Mouse (Mus musculus) CH12.LX (cell line): ENCODE data around the gene Thg1l. TPM values are rescaled to one million over a fixed set of nuclear protein-coding genes. Genes with fewer than 3 reads are reported as not detected.

Source experiments
- DNase-seq: peaks from one replicate; pipeline ENCODE4 v3.0.0-alpha.2; 2013; ENCODE audit errors: extremely low read depth
- H3K27ac ChIP-seq: 2 replicates; pipeline ENCODE4 v1.5.1; 2012; ENCODE audit warnings: low read depth, mild to moderate bottlenecking, control low read depth, moderate library complexity; ENCODE audit not compliant: insufficient read depth
- H3K27me3 ChIP-seq: replicated peaks from 2 replicates; pipeline ENCODE3; 2012; ENCODE audit warnings: inconsistent platforms
- H3K36me3 ChIP-seq, 2 experiments: replicated peaks in 1 of 2; 2 replicates each; pipeline versions ENCODE3 to v1.6.1; 2012; ENCODE audit warnings: inconsistent platforms in 1 of 2, low read length in 1 of 2, mild to moderate bottlenecking in 1 of 2, mixed read lengths in 1 of 2, moderate library complexity in 1 of 2; ENCODE audit not compliant: control insufficient read depth in 1 of 2, insufficient read depth in 1 of 2
- H3K4me1 ChIP-seq, 2 experiments: 2 replicates each; pipeline ENCODE4 v1.6.1; 2012; ENCODE audit warnings: inconsistent platforms in 1 of 2, moderate library complexity in 1 of 2; ENCODE audit not compliant: insufficient read depth in 2 of 2, control insufficient read depth in 1 of 2
- H3K4me2 ChIP-seq: 2 replicates; pipeline ENCODE4 v1.6.1; 2012; ENCODE audit warnings: low read depth, mild to moderate bottlenecking, control low read depth; ENCODE audit not compliant: poor library complexity, insufficient read depth, severe bottlenecking
- H3K4me3 ChIP-seq, 3 experiments: fragments of 150-350 bp in 1 of 3; sonication (generic) in 1 of 3; replicated peaks in 1 of 3; 2 replicates each; pipeline versions ENCODE3 to v1.5.1; 2011 to 2012; ENCODE audit warnings: low read depth in 2 of 3, low read length in 2 of 3, mild to moderate bottlenecking in 2 of 3, moderate library complexity in 2 of 3, control low read depth in 1 of 3, improper control_type of control experiment in 1 of 3, inconsistent platforms in 1 of 3, mixed read lengths in 1 of 3; ENCODE audit not compliant: poor library complexity in 1 of 3
- H3K79me2 ChIP-seq: replicated peaks from 2 replicates; pipeline ENCODE4 v1.6.1; 2012; ENCODE audit warnings: mild to moderate bottlenecking, moderate library complexity; ENCODE audit not compliant: control insufficient read depth, poor library complexity, insufficient read depth, severe bottlenecking; ENCODE audit errors: extremely low read depth
- H3K9ac ChIP-seq: 2 replicates; pipeline ENCODE4 v1.6.1; 2012; ENCODE audit warnings: low read depth, mild to moderate bottlenecking, control low read depth, moderate library complexity; ENCODE audit not compliant: insufficient read depth
- H3K9me3 ChIP-seq: replicated peaks from 2 replicates; pipeline ENCODE3; 2012; ENCODE audit warnings: low read length, inconsistent platforms, mixed read lengths
- BHLHE40 ChIP-seq: IDR thresholded peaks from 2 replicates; pipeline ENCODE4 v1.6.1; 2011; ENCODE audit warnings: mild to moderate bottlenecking, low read depth, low read length, improper control_type of control experiment
- CHD1 ChIP-seq: IDR thresholded peaks from 2 replicates; pipeline ENCODE4 v1.6.1; 2012; ENCODE audit warnings: low read depth, low read length, improper control_type of control experiment, inconsistent platforms
- CHD2 ChIP-seq: IDR thresholded peaks from 2 replicates; pipeline ENCODE4 v1.6.1; 2011; ENCODE audit warnings: low read length, improper control_type of control experiment
- E2F4 ChIP-seq: IDR thresholded peaks from 2 replicates; pipeline ENCODE4 v1.6.1; 2011; ENCODE audit warnings: low read depth, low read length, improper control_type of control experiment; ENCODE audit not compliant: insufficient replicate concordance
- GABPA ChIP-seq: IDR thresholded peaks from 2 replicates; pipeline ENCODE4 v1.6.1; 2012; ENCODE audit warnings: low read depth, low read length, improper control_type of control experiment, inconsistent platforms; ENCODE audit not compliant: insufficient replicate concordance
- MAZ ChIP-seq: IDR thresholded peaks from 2 replicates; pipeline ENCODE4 v1.6.1; 2012; ENCODE audit warnings: low read depth, mild to moderate bottlenecking, inconsistent platforms, low read length, improper control_type of control experiment, moderate library complexity
- NELFE ChIP-seq: IDR thresholded peaks from 2 replicates; pipeline ENCODE4 v1.6.1; 2011; ENCODE audit warnings: low read depth, low read length, improper control_type of control experiment
- POLR2AphosphoS2 ChIP-seq: IDR thresholded peaks from 2 replicates; pipeline ENCODE4 v1.6.1; 2011; ENCODE audit warnings: low read depth, low read length, improper control_type of control experiment
- USF2 ChIP-seq: conservative IDR thresholded peaks from 2 replicates; pipeline ENCODE4 v1.6.1; 2011; ENCODE audit warnings: low read depth, low read length, improper control_type of control experiment
- ZMIZ1 ChIP-seq: IDR thresholded peaks from 2 replicates; pipeline ENCODE4 v1.6.1; 2012; ENCODE audit warnings: low read depth, mild to moderate bottlenecking, inconsistent platforms, low read length, improper control_type of control experiment
- dilution Hi-C: fragments of 300-500 bp; cut with MboI; formaldehyde crosslinking; loops from 2 replicates; pipeline ENCODE4 v1.14.3; 2020; ENCODE audit warnings: low sequenced_read_pairs; ENCODE audit not compliant: extremely low pct_unique_long_range_greater_than_20kb, extremely low pct_ligation_motif_present
- in situ Hi-C: fragments of 300-500 bp; cut with MboI; formaldehyde crosslinking; loops from 3 replicates; pipeline ENCODE4 v1.14.3; 2019; ENCODE audit warnings: low sequenced_read_pairs, low pct_ligation_motif_present, low pct_unique_long_range_greater_than_20kb, mixed read lengths
- polyA plus RNA-seq: library from polyadenylated mRNA; unstranded; fragments of >175 nt; gene quantifications from 2 replicates; pipeline ENCODE4 v1.2.1, GENCODE M21; 2012; ENCODE audit warnings: low read depth; ENCODE audit not compliant: insufficient read length
- total RNA-seq, 2 experiments: library from RNA; depleted of rRNA; stranded (reverse); fragments of 300-350 nt in 1 of 2; fragments of >200 nt in 1 of 2; gene quantifications; 2 replicates each; pipeline ENCODE4 v1.2.3; 2012 to 2014

The Thg1l gene
- total and polyA plus RNA-seq, 3 experiments, result 32.7 to 60.0 (median 45.6) TPM

DNA sequence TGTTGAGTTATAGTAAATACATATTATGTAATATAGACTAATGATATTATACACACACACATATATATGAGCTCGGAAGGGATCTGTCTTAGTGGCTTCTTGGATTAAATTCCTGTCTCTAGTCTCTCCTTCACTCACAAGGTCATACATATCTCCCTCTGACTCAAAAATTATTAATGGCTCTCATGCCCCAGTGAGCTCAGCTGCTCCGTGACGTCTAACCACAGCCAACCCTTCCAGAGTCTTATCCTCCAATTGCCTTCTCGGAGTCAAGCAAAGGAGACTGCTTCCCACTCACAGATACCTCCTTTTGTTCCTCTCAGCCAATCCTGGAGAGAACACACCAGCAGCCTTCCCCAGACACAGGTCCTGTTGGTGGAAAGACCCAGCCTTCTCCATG is 36.5 kb downstream of the Thg1l start:
- H3K27me3 ChIP-seq, result no peaks in the 10 kb centered on the region
- no peaks in the 10 kb centered on the region for H3K36me3 ChIP-seq
- H3K27ac ChIP-seq, result no peak overlapping the region
- H3K4me1 ChIP-seq, result peaks cover 3% of the 10 kb centered on the region in 2 experiments; a peak in 3 of 4 replicates
- no peak overlapping the region for H3K4me2 ChIP-seq
- dilution Hi-C loops (no loop called here), in situ Hi-C loops (no loop called here)
- H3K9ac ChIP-seq, result no peak overlapping the region
- DNase-seq, result peak; percentile 36
- H3K9me3 ChIP-seq, result no peaks in the 10 kb centered on the region
- no peak overlapping the region for H3K4me3 ChIP-seq
- TF ChIP-seq GABPA (no peak), CHD2 (no peak)
- H3K79me2 ChIP-seq, result no peaks in the 10 kb centered on the region

DNA sequence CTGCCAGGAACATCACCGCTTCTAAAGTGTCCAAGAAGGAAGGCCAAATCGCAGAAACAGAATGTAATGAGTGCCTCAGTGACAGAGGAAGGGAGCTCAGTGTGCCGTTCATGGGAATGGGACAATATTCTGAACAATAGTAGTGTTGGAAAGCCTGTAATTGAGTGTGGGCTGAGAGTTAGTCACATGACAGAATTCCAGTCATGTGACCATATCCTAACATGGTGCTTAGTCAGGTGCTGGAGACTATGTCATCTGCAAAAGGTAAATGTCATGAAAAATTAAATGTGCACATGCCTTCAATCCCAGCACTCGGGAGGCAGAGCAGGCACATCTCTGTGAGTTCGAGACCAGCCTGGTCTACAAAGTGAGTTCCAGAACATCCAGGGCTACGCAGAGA is 37.3 kb downstream of the Thg1l start:
- Histone ChIP-seq H3K9me3 (no peaks in the 10 kb centered on the region), H3K36me3 (peaks cover 0 to 1% of the 10 kb centered on the region in 2 experiments), H3K4me2 (no peak overlapping the region), H3K27ac (no peak overlapping the region), H3K9ac (no peak overlapping the region), H3K4me3 (no peak overlapping the region), H3K27me3 (no peaks in the 10 kb centered on the region), H3K4me1 (peaks cover 3% of the 10 kb centered on the region in 2 experiments; a peak in 3 of 4 replicates)
- DNase-seq, result no peak
- dilution Hi-C loops, result no loop called here
- in situ Hi-C loops, result no loop called here
- no peak for TF ChIP-seq NELFE
- TF ChIP-seq BHLHE40, result 0 out of 2 replicates have a peak, but pooled peaks have one; percentile 23
- TF ChIP-seq, all 38 proteins: peak for 1
- H3K79me2 ChIP-seq, result no peaks in the 10 kb centered on the region

DNA sequence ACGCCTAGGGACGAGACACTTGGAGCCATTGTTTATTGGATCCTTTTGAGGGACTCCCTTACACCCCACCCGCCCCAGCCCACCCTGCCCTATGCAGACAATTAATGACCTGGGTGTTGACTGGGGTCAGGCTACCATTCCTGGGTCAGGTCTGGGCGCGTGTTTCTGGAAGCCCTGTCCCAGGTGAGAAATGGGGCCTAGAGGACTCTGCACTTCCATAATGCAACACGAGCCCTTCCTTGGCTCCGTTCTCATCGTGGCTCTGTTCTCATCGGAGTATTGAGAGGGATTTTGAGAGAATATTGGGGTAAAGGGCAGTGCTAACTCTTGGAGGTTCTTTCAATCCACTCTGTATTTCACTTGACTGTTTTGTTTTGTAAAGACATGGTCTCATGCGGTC is 39.1 kb downstream of the Thg1l start:
- Histone ChIP-seq H3K36me3 (peaks cover 8 to 15% of the 10 kb centered on the region in 2 experiments), H3K79me2 (no peaks in the 10 kb centered on the region), H3K27me3 (no peaks in the 10 kb centered on the region), H3K4me1 (peaks cover 3% of the 10 kb centered on the region in 2 experiments; a peak in 3 of 4 replicates), H3K9ac (no peak overlapping the region), H3K9me3 (no peaks in the 10 kb centered on the region), H3K4me3 (no peak overlapping the region), H3K27ac (no peak overlapping the region), H3K4me2 (no peak overlapping the region)
- in situ Hi-C loops, result no loop called here
- no peak for TF ChIP-seq MAZ
- dilution Hi-C loops, result no loop called here
- no peak for DNase-seq

DNA sequence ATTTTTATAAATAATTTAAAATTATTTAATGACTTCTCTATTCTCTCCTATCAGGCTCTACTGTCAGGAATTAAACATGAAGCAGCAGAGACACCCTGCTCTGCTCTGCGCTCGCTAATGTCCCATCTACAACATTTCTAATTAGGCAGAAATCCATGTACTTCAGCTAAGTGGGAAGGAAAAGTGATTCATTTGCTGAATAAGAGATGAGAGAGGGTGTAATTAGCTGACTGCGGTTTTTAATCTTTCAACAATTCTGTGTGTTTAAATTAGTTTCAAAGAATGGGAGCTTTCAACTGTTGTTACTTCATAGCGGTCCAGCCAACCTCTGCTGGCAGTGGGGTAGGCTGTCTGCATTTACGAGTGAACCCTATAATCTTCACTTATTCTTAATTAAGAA is 44.6 kb downstream of the Thg1l start:
- in situ Hi-C loops (no loop called here), dilution Hi-C loops (no loop called here)
- Histone ChIP-seq H3K9ac (no peak overlapping the region), H3K4me2 (no peak overlapping the region), H3K79me2 (no peaks in the 10 kb centered on the region), H3K4me3 (no peak overlapping the region), H3K27ac (no peak overlapping the region), H3K9me3 (no peaks in the 10 kb centered on the region), H3K36me3 (peaks cover 48 to 65% of the 10 kb centered on the region in 2 experiments), H3K4me1 (no peaks in the 10 kb centered on the region), H3K27me3 (no peaks in the 10 kb centered on the region)
- TF ChIP-seq CHD1 (no peak), ZMIZ1 (no peak), USF2 (no peak), E2F4 (no peak), POLR2AphosphoS2 (no peak)
- DNase-seq, result no peak
